Mouse (Mus musculus): ENCODE results near the gene Brinp2. TPM values are rescaled to one million over a fixed set of nuclear protein-coding genes. Genes with fewer than 3 reads are reported as not detected.

Gene Brinp2
- polyA plus RNA-seq, 1 experiment from 2014 or later = 14.8 TPM

GRCm38 (mm10) chr1:158213736-158214135 lies 142.4 kb downstream of the Brinp2 start:
- H3K36me3 ChIP-seq (replicated peaks) = no peaks in the 10 kb centered on the region
- ATAC-seq (ENCODE audit: low FRiP score) = no peak
- 93% methylated on average over 4 of the region's 4 CpGs for WGBS

GRCm38 (mm10) chr1:158207620-158208019 lies 148.5 kb downstream of the Brinp2 start:
- Histone ChIP-seq H3K4me3 (replicated peaks) (no peak overlapping the region), H3K4me2 (no peak overlapping the region), H3K27me3 (no peaks in the 10 kb centered on the region; the same call in 1 of the 2 replicates), H3K4me1 (no peaks in the 10 kb centered on the region), H3K36me3 (replicated peaks) (no peaks in the 10 kb centered on the region), H3K9me3 (no peaks in the 10 kb centered on the region), H3K9ac (no peak overlapping the region), H3K27ac (no peak overlapping the region)
- no peak for ATAC-seq (ENCODE audit: low FRiP score)
- WGBS = 77% methylated on average over 2 of the region's 2 CpGs

More at GRCm38 (mm10) chr1:158213736-158214135, 142.4 kb downstream of the Brinp2 start:
- no peak overlapping the region for H3K27ac ChIP-seq
- no peaks in the 10 kb centered on the region for H3K9me3 ChIP-seq
- no peaks in the 10 kb centered on the region for H3K27me3 ChIP-seq
- no peaks in the 10 kb centered on the region for H3K4me1 ChIP-seq
- no peak overlapping the region for H3K9ac ChIP-seq
- H3K4me2 ChIP-seq = no peak overlapping the region
- H3K4me3 ChIP-seq (replicated peaks) = no peak overlapping the region

GRCm38 (mm10) chr1:158202932-158203331 lies 153.2 kb downstream of the Brinp2 start:
- no peak overlapping the region for H3K9ac ChIP-seq
- H3K36me3 ChIP-seq (replicated peaks) = no peaks in the 10 kb centered on the region
- no peaks in the 10 kb centered on the region; the same call in 1 of the 2 replicates for H3K27me3 ChIP-seq
- H3K9me3 ChIP-seq = no peaks in the 10 kb centered on the region
- no peaks in the 10 kb centered on the region for H3K4me1 ChIP-seq
- H3K27ac ChIP-seq = no peak overlapping the region
- 42% methylated on average over 2 of the region's 2 CpGs for WGBS
- ATAC-seq (ENCODE audit: low FRiP score) = no peak
- no peak overlapping the region for H3K4me2 ChIP-seq
- no peak overlapping the region for H3K4me3 ChIP-seq (replicated peaks)

Other genes starting within 250 kb of the Brinp2 start
- gene Astn1, start 5.9 kb upstream of the Brinp2 start, polyA plus RNA-seq (2016; fragmentation: Nextera tagmentation; extraction: Ambion mirVana) = 25.9 and 26.0 TPM in 2 replicates